Mouse (Mus musculus) C2C12 (cell line): Measurements from ENCODE around the gene Fam89b. TPM values are rescaled to one million over a fixed set of nuclear protein-coding genes. Genes with fewer than 3 reads are reported as not detected.

Source experiments
- H3K27me3 ChIP-seq: one replicate; pipeline ENCODE4 v1.6.1; 2011; ENCODE audit not compliant: control insufficient read depth, insufficient read depth, insufficient read length
- H3K36me3 ChIP-seq: one replicate; pipeline ENCODE4 v1.6.1; 2011; ENCODE audit not compliant: control insufficient read depth, insufficient read depth
- H3K4me3 ChIP-seq: one replicate; pipeline ENCODE4 v1.5.1; 2011; ENCODE audit warnings: mild to moderate bottlenecking, control low read depth; ENCODE audit not compliant: poor library complexity, insufficient read depth, severe bottlenecking
- H3K79me2 ChIP-seq: one replicate; pipeline ENCODE4 v1.6.1; 2011; ENCODE audit not compliant: control insufficient read depth, insufficient read depth
- H3K79me3 ChIP-seq: one replicate; pipeline ENCODE4 v1.6.1; 2011; ENCODE audit warnings: low read depth, control low read depth
- H3ac ChIP-seq: one replicate; pipeline ENCODE3; 2011; ENCODE audit warnings: low read depth; ENCODE audit not compliant: control insufficient read depth, insufficient read length
- CEBPB ChIP-seq: IDR thresholded peaks from one replicate; pipeline ENCODE4 v1.6.1; 2011; ENCODE audit warnings: low read depth, mild to moderate bottlenecking, control low read depth, moderate library complexity
- CTCF ChIP-seq: IDR thresholded peaks from one replicate; pipeline ENCODE4 v1.5.1; 2011; ENCODE audit not compliant: control insufficient read depth, insufficient read depth, insufficient read length
- FOSL1 ChIP-seq: IDR thresholded peaks from one replicate; pipeline ENCODE4 v1.8.0; 2011; ENCODE audit warnings: mild to moderate bottlenecking, low read length; ENCODE audit not compliant: poor library complexity, insufficient read depth, severe bottlenecking
- MAX ChIP-seq: IDR thresholded peaks from one replicate; pipeline ENCODE4 v1.6.1; 2011; ENCODE audit warnings: mild to moderate bottlenecking, control low read depth
- MYOD1 ChIP-seq: IDR thresholded peaks from one replicate; pipeline ENCODE4 v1.6.1; 2011; ENCODE audit warnings: low read depth; ENCODE audit not compliant: control insufficient read depth, insufficient read length
- MYOG ChIP-seq: IDR thresholded peaks from one replicate; pipeline ENCODE4 v1.6.1; 2011; ENCODE audit not compliant: control insufficient read depth, insufficient read length; ENCODE audit errors: extremely low read depth
- USF1 ChIP-seq: IDR thresholded peaks from one replicate; pipeline ENCODE4 v1.6.1; 2011; ENCODE audit warnings: low read depth, mild to moderate bottlenecking, control low read depth, moderate library complexity
- polyA plus RNA-seq: library from polyadenylated mRNA; unstranded; fragments of >200 nt; fragmentation: generic; extraction: Trizol; gene quantifications from one replicate; pipeline ENCODE4 v1.2.1, GENCODE M21; 2012; ENCODE audit warnings: missing spikeins

Fam89b gene
- polyA plus RNA-seq, 1 experiment, result 129 TPM

DNA sequence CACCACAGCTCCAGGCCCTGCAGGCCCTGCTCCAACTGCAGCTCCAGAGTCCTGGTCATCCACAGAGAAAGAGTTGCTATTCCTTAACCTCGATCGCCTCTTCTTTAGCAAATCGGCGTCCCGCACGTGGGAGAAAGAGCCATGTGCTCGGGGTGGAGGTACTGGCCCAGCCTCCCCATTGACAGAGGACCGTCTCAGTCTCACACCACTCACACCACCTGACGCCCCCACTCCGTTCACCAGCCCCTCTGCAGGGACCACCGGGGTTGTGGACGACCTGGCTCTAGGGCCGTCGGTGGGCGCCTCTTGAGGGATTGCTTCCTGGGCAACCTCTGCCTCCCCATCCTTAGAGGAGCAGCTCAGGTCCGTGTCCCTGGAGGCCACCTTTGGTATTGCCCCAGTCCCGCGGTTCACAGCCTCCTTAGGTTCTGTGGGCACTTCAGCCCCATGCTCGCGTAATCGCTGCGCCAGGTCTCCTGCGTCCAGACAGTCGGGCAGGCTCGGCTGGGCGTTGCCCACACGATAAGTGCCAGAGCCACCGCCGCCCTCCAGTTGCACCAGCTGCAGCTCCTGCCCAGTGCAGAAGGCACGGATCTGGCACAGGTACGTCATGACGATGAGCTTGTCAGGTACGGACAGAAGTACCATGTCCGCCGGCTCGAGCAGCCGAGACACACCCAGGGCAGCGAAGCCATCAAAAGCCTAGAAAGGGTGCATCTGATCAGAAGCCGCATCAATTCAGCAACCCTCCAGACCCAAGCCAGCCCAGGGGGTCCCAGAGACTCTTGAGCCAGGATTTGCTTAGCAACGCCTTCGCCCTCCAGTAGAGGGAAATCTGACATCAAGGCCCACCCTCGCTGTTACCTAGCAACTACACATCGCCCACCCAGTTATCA, 13.4 kb downstream of the Fam89b start:
- Histone ChIP-seq H3K79me3 (peaks cover 18% of the 10 kb centered on the region), H3K27me3 (no peaks in the 10 kb centered on the region), H3ac (no peak overlapping the region), H3K36me3 (peaks cover 83% of the 10 kb centered on the region), H3K79me2 (peaks cover 46% of the 10 kb centered on the region), H3K4me3 (no peak overlapping the region)
- TF ChIP-seq MYOG, result no peak
- no peak for TF ChIP-seq USF1
- TF ChIP-seq CEBPB, result no peak
- no peak for TF ChIP-seq MAX
- no peak for TF ChIP-seq FOSL1
- no peak for TF ChIP-seq MYOD1
- TF ChIP-seq CTCF, result no peak

DNA sequence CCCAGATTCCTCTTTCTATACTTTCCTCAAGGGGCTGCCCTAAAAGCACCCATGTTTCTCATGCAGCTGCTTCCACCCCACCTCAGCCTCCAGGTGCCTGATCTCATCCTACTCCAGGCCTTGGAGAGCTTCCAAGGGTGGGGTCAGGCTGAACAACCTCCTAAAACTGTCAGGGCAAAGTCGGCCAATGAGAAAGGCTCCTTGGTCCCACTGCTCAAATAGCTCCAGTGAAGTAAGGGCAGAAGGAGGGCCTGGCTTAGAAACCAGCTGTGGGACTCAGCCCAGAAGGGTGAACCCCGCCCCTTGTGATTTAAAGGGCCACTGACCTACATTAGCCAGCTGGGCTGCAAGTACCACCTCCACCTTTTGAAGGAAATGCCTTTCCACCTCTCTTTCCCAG, 15.7 kb downstream of the Fam89b start:
- Histone ChIP-seq H3ac (no peak overlapping the region), H3K27me3 (no peaks in the 10 kb centered on the region), H3K36me3 (peaks cover 75% of the 10 kb centered on the region), H3K79me3 (peaks cover 18% of the 10 kb centered on the region), H3K79me2 (peaks cover 50% of the 10 kb centered on the region), H3K4me3 (no peak overlapping the region)
- TF ChIP-seq MYOD1 (no peak), CTCF (no peak), FOSL1 (no peak), USF1 (no peak), CEBPB (no peak), MYOG (no peak), MAX (no peak)

DNA sequence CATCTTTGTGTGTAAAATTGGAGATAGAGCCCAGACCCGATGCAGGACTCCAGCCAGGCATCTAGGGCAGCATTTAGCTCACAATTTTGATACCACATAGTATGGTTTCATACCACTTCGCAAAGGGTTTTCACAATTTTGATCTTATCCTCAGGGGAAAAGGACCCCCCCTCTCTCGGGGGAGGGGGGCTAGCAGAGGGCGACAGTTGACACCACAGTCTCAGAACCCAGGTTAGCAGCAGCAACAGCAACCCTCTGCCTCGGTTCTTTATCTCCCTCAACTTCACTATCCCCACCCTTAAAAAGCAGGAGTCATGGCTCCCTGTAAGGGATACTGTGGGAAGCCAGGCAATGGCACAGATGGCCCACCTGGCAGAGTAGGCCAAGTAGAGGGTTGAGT, 16.2 kb downstream of the Fam89b start:
- Histone ChIP-seq H3K36me3 (peaks cover 78% of the 10 kb centered on the region), H3ac (peak overlapping the region; percentile 5)

DNA sequence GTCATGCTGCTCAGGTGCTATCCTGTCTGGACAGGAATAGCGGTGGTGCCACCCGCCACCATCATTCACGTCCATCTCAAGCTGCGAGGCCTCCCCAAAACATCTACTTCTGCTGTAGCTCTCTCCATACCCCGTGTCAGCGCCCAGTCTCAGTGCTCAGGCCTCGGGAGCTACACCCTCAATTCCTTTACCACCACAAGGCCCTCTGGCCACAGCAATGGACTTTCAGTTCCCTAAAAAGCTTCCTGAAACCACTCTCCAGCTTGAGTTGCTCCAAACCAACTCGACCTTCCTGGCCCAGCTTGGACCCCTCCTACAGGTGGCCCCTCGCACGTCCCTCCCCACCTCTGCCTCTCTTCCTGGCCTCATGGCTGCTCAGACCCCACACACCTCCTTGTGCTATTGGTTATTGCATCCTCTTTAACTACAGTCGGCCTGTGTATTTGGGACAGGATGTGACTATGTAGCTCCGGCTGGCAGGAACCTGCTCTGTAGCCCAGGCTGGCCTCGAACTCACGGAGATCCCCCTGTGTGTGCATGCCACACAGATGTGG, 17.5 kb downstream of the Fam89b start:
- TF ChIP-seq CEBPB (no peak), MYOD1 (no peak), USF1 (no peak), MYOG (no peak), CTCF (no peak), MAX (no peak)
- H3K36me3 ChIP-seq, result peaks cover 83% of the 10 kb centered on the region
- peaks cover 43% of the 10 kb centered on the region for H3K79me2 ChIP-seq
- no peaks in the 10 kb centered on the region for H3K27me3 ChIP-seq
- peaks cover 18% of the 10 kb centered on the region for H3K79me3 ChIP-seq
- no peak overlapping the region for H3ac ChIP-seq
- H3K4me3 ChIP-seq, result no peak overlapping the region

More for the DNA sequence above, 16.2 kb downstream of the Fam89b start:
- no peak overlapping the region for H3K4me3 ChIP-seq
- H3K79me3 ChIP-seq, result peaks cover 18% of the 10 kb centered on the region
- H3K79me2 ChIP-seq, result peaks cover 50% of the 10 kb centered on the region
- TF ChIP-seq USF1, result no peak
- TF ChIP-seq MAX, result no peak
- TF ChIP-seq FOSL1, result no peak
- no peak for TF ChIP-seq MYOG
- TF ChIP-seq CEBPB, result no peak
- no peak for TF ChIP-seq CTCF
- no peak for TF ChIP-seq MYOD1
- no peaks in the 10 kb centered on the region for H3K27me3 ChIP-seq

DNA sequence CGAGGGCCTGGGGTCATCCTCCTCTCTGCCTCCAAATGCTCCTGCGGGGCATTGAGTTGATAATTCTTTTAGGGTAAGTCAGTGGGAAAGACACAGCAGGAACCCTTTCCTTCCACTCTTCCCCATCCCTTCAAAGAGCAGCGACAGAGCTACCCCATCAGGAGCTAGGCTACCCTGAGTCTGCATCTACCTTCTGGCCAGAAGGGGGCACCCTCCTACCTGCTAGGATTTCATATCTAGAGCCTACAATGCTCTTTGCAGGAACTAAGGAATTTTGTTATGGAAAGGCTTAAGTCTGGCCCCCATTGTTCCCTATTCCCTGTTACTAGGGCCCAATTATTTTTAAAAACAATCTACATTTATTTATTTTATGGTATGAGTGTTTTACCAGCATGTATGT, 18.2 kb downstream of the Fam89b start:
- TF ChIP-seq MYOD1 (no peak), CEBPB (no peak), FOSL1 (no peak), MAX (no peak), USF1 (no peak), MYOG (no peak), CTCF (no peak)
- Histone ChIP-seq H3K79me2 (peaks cover 40% of the 10 kb centered on the region), H3K79me3 (peaks cover 18% of the 10 kb centered on the region), H3ac (no peak overlapping the region), H3K4me3 (no peak overlapping the region), H3K27me3 (no peaks in the 10 kb centered on the region), H3K36me3 (peaks cover 82% of the 10 kb centered on the region)
